Mouse (Mus musculus) cerebellum, postnatal 14 days (tissue): Measurements from ENCODE around the gene Impdh1.
A peak's percentile ranks its signal among the peaks of the same experiment; 100 is the strongest.
"Not testable (repeated sequence)": the region's sequence is repeated elsewhere in the genome, so short reads cannot be mapped to it uniquely, and the experiment has no call there.

ENCODE experiments used
- DNase-seq, 2 experiments: peaks; one replicate each; pipeline ENCODE4 v3.0.0; 2021; ENCODE audit warnings: mixed read lengths in 2 of 2

The Impdh1 gene

GRCm38 (mm10) chr6:29215881-29216501 lies at the start of gene Impdh1:
Gene Impdh1 (minus strand): TSS chr6:29216364.
- peak; percentile 81 to 83 for DNase-seq

- no peak for DNase-seq
These were observed 48.3 kb upstream of the Impdh1 start for GRCm38 (mm10) chr6:29264456-29264781.

- DNase-seq: peak; percentile 71 to 74
These were observed 47.7 kb upstream of the Impdh1 start for GRCm38 (mm10) chr6:29263650-29264455.

DNA sequence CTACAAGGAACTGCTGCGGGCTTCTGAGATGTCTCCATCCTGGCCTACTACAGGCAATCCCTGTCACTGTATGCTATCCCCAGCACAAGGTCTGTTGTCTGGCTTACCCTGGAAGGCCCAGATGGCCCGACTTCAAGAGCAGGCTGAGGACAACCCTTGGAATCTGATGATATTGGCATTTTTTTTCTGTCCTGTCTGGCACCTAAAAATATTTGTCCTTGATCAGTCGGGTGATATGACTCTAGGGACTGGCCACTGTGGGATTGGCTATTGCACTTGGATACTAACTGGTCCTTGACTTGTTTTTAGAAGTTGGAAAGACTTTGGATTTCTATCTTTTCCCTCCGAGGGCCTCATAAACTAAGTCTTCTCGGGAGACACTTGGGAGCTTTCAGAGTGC lies 45.7 kb upstream of the Impdh1 start:
- peak in 1 of 2 experiments; percentile 9 for DNase-seq

- DNase-seq: no peak
These were observed 43.3 kb upstream of the Impdh1 start for GRCm38 (mm10) chr6:29259418-29259817.

GRCm38 (mm10) chr6:29247072-29247471 lies 30.9 kb upstream of the Impdh1 start:
- no peak for DNase-seq

DNA sequence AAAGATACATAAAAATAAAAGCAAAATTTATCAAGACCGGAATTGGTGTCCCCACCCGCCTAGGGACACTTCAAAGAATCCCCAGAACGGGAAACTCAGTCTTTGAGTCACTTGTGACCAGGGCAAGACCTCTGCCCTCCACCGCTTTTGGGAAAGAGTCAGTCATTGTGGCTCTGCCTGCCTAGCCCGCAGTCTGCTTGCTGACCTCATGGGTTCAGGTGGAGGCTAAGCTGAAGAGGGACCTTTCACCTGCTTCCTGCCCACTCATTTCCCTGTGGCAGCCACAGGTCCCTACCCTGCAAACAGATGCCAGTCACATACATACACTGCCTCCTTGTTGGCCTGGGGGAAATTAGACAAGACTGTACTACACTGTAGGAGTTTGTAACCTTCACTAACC lies 30.4 kb upstream of the Impdh1 start:
- no peak for DNase-seq

DNA sequence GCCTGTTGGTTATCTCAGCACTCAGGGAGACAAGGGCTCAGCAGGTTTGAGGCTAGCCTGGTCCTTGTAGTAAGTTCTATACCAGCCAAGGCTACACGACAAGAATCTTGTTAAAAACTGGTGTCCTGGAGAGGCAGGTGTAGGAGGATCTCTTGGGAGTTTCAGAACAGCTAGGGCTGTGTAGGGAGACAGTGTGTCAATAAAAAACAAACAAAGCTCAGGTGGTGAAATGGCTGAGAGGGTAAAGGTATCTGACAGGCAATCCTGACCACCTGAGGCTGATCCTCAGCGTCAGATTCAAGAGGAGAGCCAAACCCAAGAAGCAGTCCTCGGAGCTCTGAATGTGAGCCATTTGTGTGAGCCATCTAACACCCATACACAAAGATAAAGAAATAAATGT lies 30.0 kb upstream of the Impdh1 start:
- no peak for DNase-seq

GRCm38 (mm10) chr6:29245272-29246120 lies 29.3 kb upstream of the Impdh1 start:
- no peak for DNase-seq

GRCm38 (mm10) chr6:29242265-29242664 lies 26.1 kb upstream of the Impdh1 start:
- DNase-seq: no peak

DNA sequence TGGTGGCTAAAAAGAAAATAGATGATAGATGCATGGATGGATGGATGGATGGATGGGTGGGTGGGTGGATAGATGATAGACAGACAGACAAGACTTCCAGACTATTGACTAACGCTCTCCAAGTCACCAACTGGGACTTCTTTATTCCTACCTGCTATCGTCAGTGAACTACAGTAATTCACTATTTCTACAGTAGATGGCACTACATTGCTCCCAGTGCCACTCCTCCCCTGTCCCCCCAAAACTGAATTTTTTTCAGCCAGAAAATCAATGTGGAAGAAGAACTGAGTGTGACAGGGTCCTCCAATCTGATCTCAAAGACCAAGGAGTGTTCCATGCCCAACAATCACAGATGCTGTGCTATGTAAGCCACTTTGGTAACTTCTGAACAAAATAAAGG lies 25.5 kb upstream of the Impdh1 start:
- DNase-seq: no peak

- peak; percentile 54 to 70 for DNase-seq
These were observed 24.6 kb upstream of the Impdh1 start for GRCm38 (mm10) chr6:29240806-29241205.

- no peak for DNase-seq
These were observed 18.1 kb upstream of the Impdh1 start for GRCm38 (mm10) chr6:29234272-29234671.

DNA sequence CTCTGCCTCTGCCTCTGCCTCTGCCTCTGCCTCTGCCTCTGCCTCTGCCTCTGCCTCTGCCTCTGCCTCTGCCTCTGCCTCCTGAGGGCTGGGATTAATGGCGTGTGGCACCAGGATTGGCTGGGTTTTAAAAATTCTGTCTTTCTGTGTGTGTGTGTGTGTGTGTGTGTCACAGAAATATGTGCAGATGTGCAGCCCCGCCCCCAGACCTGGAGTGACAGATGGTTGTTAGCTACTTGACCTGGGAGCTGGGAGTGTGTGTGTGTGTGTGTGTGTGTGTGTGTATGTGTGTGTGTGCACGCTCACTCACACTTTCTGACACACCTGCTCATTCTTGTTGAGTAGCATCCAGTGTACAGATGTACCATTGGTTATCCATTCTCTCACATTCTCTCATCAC lies 17.5 kb upstream of the Impdh1 start:
- DNase-seq: no peak

DNA sequence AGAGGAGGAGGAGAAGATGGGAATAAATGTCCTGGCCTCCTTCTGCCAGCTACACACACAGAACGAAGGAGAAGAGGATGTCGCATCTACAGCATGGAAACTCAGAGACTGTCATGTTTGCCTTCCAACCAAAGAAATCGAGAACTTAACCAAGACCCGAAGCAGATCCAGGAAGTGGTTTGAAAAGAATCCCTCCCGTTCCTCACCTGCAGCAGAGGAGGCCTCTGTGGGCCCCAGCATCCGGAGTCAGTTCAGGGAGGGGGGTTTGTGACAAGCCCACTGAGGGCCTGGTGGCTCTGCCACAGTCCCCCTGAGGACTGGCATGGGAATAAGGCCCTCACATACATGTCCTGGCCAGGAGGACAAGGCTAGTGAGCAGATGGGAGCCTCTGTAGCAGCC lies 16.2 kb upstream of the Impdh1 start:
- DNase-seq: no peak

DNA sequence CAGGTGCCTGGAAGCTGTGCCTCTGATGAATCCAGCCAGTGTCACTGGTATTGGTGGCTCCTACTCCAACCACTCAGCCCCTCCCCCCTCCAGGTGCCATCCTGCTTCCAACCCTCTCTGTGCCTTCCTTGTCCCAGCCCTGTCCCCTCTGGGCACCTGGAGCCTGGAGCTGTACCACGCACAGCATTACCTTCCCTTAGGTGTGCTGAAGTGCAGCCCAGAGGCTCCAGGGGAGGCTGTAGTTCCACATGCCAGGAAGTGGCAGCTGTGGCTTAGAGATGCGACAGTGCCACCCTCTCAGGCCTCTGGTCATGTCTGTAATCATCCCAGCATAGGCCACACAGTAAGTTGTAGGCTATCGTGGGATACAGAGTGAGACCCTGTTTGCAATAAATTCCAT lies 15.6 kb upstream of the Impdh1 start:
- no peak for DNase-seq

DNA sequence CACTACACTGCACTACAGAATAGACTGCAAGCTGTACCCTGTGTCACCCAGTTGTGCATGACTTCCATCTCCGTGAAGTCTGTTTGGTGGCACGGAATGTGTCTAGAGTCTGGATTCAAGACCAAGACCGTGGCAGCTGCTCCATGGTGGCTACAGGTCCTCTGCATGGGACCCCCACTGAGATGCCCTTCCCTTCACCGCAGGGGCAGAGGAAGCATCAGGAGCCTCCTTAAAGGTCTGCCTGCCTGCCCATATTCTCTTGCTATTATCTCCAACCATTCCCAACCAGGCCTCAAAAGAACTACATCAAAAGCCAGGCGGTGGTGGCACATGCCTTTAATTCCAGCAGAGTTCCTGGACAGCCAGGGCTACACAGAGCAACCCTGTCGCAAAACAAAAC lies 14.2 kb upstream of the Impdh1 start:
- no peak for DNase-seq

- DNase-seq: no peak
These were observed 13.2 kb upstream of the Impdh1 start for GRCm38 (mm10) chr6:29229265-29229913.

GRCm38 (mm10) chr6:29217717-29218116 lies 1.6 kb upstream of the Impdh1 start:
- DNase-seq: not testable (repeated sequence)

DNA sequence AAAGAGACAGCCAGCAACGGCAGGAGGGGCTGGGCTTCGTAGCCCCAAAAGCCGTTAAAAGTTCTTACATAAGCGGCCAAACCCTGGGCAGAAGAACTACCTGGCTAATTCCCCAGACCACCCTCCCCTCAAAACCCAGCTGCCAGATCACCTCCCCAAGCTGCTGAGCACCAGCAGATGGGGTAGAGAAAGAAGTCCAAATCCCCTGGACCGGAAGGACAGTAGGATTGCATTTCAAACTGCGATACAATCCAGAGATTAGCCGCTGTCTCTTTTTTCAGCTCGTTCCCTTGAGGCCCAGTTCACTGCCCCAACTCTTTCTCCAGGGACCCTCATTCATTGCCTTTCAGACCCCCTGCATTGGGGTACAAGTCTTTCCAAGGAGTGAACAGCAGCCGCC lies 983 bp downstream of the Impdh1 start:
- no peak for DNase-seq

GRCm38 (mm10) chr6:29214776-29215175 lies 1.4 kb downstream of the Impdh1 start:
- peak; percentile 30 to 47 for DNase-seq

- no peak for DNase-seq
These were observed 1.9 kb downstream of the Impdh1 start for GRCm38 (mm10) chr6:29214245-29214644.

DNA sequence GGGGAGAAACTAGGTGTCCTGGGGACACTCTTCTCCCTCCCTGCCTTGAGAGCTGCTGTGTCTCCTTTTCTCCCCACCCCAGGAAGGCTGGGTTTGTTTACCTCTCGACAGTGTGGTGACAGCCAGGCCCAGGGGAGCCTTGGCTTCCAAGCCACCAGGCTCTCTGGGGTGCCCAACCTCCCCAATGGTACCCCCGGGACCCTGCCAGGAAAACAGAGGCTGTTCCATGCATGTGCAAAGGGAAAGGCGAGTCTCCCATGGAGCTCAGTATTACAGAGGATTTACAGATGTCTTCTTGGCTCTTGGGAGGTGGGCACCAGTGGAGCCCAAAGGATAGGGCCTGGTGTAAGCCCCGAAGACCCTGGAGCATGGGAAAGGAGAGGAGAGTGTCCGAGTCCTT lies 2.7 kb downstream of the Impdh1 start:
- DNase-seq: no peak
